Mouse (Mus musculus): ENCODE measurements at regions not wholly inside any gene's neighbourhood (a gene's known extent, or its start where the extent isn't known, plus 50 kb on each side); places are given as distances from the start of the nearest gene placed in this dataset.

GRCm38 (mm10) chr12:97918416-97918815 lies 340.8 kb downstream of the Galc start:
- no peak overlapping the region for H3K27ac ChIP-seq (ENCODE audit: low read depth, low read length)
- H3K4me1 ChIP-seq (ENCODE audit: control insufficient read depth, insufficient read depth, low read length) = no peaks in the 10 kb centered on the region; the same call in 1 of the 2 replicates
- no peak overlapping the region for H3K9ac ChIP-seq (replicated peaks; ENCODE audit: low read depth, low read length)
- no peaks in the 10 kb centered on the region for H3K27me3 ChIP-seq (ENCODE audit: control insufficient read depth, insufficient read depth, low read length)
- no peak overlapping the region for H3K4me2 ChIP-seq (ENCODE audit: low read depth, low read length)
- H3K9me3 ChIP-seq (ENCODE audit: control insufficient read depth, low read length) = no peaks in the 10 kb centered on the region
- no peak for ATAC-seq (ENCODE audit: low read depth)
- 93% methylated on average over 3 of the region's 3 CpGs for WGBS
- no peak overlapping the region for H3K4me3 ChIP-seq (ENCODE audit: low read depth, low read length)
- no peaks in the 10 kb centered on the region for H3K36me3 ChIP-seq (ENCODE audit: control insufficient read depth, insufficient read depth, low read length)

GRCm38 (mm10) chr12:97915026-97915425 lies 344.2 kb downstream of the Galc start:
- Histone ChIP-seq H3K4me1 (ENCODE audit: control insufficient read depth, insufficient read depth, low read length) (no peaks in the 10 kb centered on the region), H3K27me3 (ENCODE audit: control insufficient read depth, insufficient read depth, low read length) (no peaks in the 10 kb centered on the region), H3K4me2 (ENCODE audit: low read depth, low read length) (no peak overlapping the region), H3K9me3 (ENCODE audit: control insufficient read depth, low read length) (no peaks in the 10 kb centered on the region), H3K36me3 (ENCODE audit: control insufficient read depth, insufficient read depth, low read length) (no peaks in the 10 kb centered on the region), H3K4me3 (ENCODE audit: low read depth, low read length) (no peak overlapping the region), H3K27ac (ENCODE audit: low read depth, low read length) (no peak overlapping the region), H3K9ac (replicated peaks; ENCODE audit: low read depth, low read length) (no peak overlapping the region)
- 58% methylated on average over 4 of the region's 4 CpGs for WGBS
- ATAC-seq (ENCODE audit: low read depth) = no peak

- Histone ChIP-seq H3K4me2 (ENCODE audit: low read depth, low read length) (no peak overlapping the region), H3K36me3 (ENCODE audit: control insufficient read depth, insufficient read depth, low read length) (no peaks in the 10 kb centered on the region), H3K27me3 (ENCODE audit: control insufficient read depth, insufficient read depth, low read length) (no peaks in the 10 kb centered on the region), H3K4me1 (ENCODE audit: control insufficient read depth, insufficient read depth, low read length) (no peaks in the 10 kb centered on the region), H3K27ac (ENCODE audit: low read depth, low read length) (no peak overlapping the region), H3K9ac (replicated peaks; ENCODE audit: low read depth, low read length) (no peak overlapping the region), H3K9me3 (ENCODE audit: control insufficient read depth, low read length) (no peaks in the 10 kb centered on the region), H3K4me3 (ENCODE audit: low read depth, low read length) (no peak overlapping the region)
- ATAC-seq (ENCODE audit: low read depth) = no peak
- WGBS = 79% methylated on average over 1 of the region's 1 CpGs
Observed at GRCm38 (mm10) chr12:97912730-97913129, 346.5 kb downstream of the Galc start.

GRCm38 (mm10) chr12:97899266-97899665 lies 360.0 kb downstream of the Galc start:
- ATAC-seq (ENCODE audit: low read depth) = no peak
- H3K9me3 ChIP-seq (ENCODE audit: control insufficient read depth, low read length) = no peaks in the 10 kb centered on the region
- no peaks in the 10 kb centered on the region for H3K36me3 ChIP-seq (ENCODE audit: control insufficient read depth, insufficient read depth, low read length)
- H3K4me1 ChIP-seq (ENCODE audit: control insufficient read depth, insufficient read depth, low read length) = no peaks in the 10 kb centered on the region
- H3K27ac ChIP-seq (ENCODE audit: low read depth, low read length) = no peak overlapping the region
- 66% methylated on average over 5 of the region's 5 CpGs for WGBS
- no peak overlapping the region for H3K9ac ChIP-seq (replicated peaks; ENCODE audit: low read depth, low read length)
- H3K4me2 ChIP-seq (ENCODE audit: low read depth, low read length) = no peak overlapping the region
- H3K4me3 ChIP-seq (ENCODE audit: low read depth, low read length) = no peak overlapping the region
- no peaks in the 10 kb centered on the region for H3K27me3 ChIP-seq (ENCODE audit: control insufficient read depth, insufficient read depth, low read length)

- no peak for ATAC-seq (ENCODE audit: low read depth)
- no peaks in the 10 kb centered on the region for H3K9me3 ChIP-seq (ENCODE audit: control insufficient read depth, low read length)
- 88% methylated on average over 2 of the region's 2 CpGs for WGBS
- H3K9ac ChIP-seq (replicated peaks; ENCODE audit: low read depth, low read length) = no peak overlapping the region
- H3K36me3 ChIP-seq (ENCODE audit: control insufficient read depth, insufficient read depth, low read length) = no peaks in the 10 kb centered on the region
- no peak overlapping the region for H3K4me3 ChIP-seq (ENCODE audit: low read depth, low read length)
- H3K27ac ChIP-seq (ENCODE audit: low read depth, low read length) = no peak overlapping the region
- no peak overlapping the region for H3K4me2 ChIP-seq (ENCODE audit: low read depth, low read length)
- H3K27me3 ChIP-seq (ENCODE audit: control insufficient read depth, insufficient read depth, low read length) = no peaks in the 10 kb centered on the region
- no peaks in the 10 kb centered on the region for H3K4me1 ChIP-seq (ENCODE audit: control insufficient read depth, insufficient read depth, low read length)
Observed at GRCm38 (mm10) chr12:97898178-97898577, 361.1 kb downstream of the Galc start.

GRCm38 (mm10) chr12:97895981-97896380 lies 363.3 kb downstream of the Galc start:
- WGBS = 86% methylated on average over 2 of the region's 2 CpGs

GRCm38 (mm10) chr12:97888801-97889455 lies 370.3 kb downstream of the Galc start:
- Histone ChIP-seq H3K4me3 (ENCODE audit: low read depth, low read length) (no peak overlapping the region), H3K36me3 (ENCODE audit: control insufficient read depth, insufficient read depth, low read length) (no peaks in the 10 kb centered on the region), H3K4me2 (ENCODE audit: low read depth, low read length) (peak overlapping the region; percentile 30), H3K4me1 (ENCODE audit: control insufficient read depth, insufficient read depth, low read length) (no peaks in the 10 kb centered on the region), H3K27me3 (ENCODE audit: control insufficient read depth, insufficient read depth, low read length) (no peaks in the 10 kb centered on the region), H3K9me3 (ENCODE audit: control insufficient read depth, low read length) (no peaks in the 10 kb centered on the region), H3K27ac (ENCODE audit: low read depth, low read length) (no peak overlapping the region), H3K9ac (replicated peaks; ENCODE audit: low read depth, low read length) (0 out of 2 replicates have a peak overlapping the region, but pooled peaks have one; percentile 2)
- ATAC-seq (ENCODE audit: low read depth) = peak; percentile 65; the same call in 1 of the 2 replicates
- WGBS = 18% methylated on average over 12 of the region's 12 CpGs

More at GRCm38 (mm10) chr12:97895981-97896380, 363.3 kb downstream of the Galc start:
- Histone ChIP-seq H3K27ac (ENCODE audit: low read depth, low read length) (no peak overlapping the region), H3K9ac (replicated peaks; ENCODE audit: low read depth, low read length) (no peak overlapping the region), H3K4me2 (ENCODE audit: low read depth, low read length) (no peak overlapping the region), H3K4me1 (ENCODE audit: control insufficient read depth, insufficient read depth, low read length) (no peaks in the 10 kb centered on the region), H3K27me3 (ENCODE audit: control insufficient read depth, insufficient read depth, low read length) (no peaks in the 10 kb centered on the region), H3K4me3 (ENCODE audit: low read depth, low read length) (no peak overlapping the region), H3K9me3 (ENCODE audit: control insufficient read depth, low read length) (no peaks in the 10 kb centered on the region), H3K36me3 (ENCODE audit: control insufficient read depth, insufficient read depth, low read length) (no peaks in the 10 kb centered on the region)
- ATAC-seq (ENCODE audit: low read depth) = no peak

GRCm38 (mm10) chr12:97888291-97888800 lies 370.9 kb downstream of the Galc start:
- Histone ChIP-seq H3K27me3 (ENCODE audit: control insufficient read depth, insufficient read depth, low read length) (no peaks in the 10 kb centered on the region), H3K36me3 (ENCODE audit: control insufficient read depth, insufficient read depth, low read length) (no peaks in the 10 kb centered on the region), H3K27ac (ENCODE audit: low read depth, low read length) (no peak overlapping the region), H3K4me3 (ENCODE audit: low read depth, low read length) (no peak overlapping the region), H3K9ac (replicated peaks; ENCODE audit: low read depth, low read length) (no peak overlapping the region), H3K4me2 (ENCODE audit: low read depth, low read length) (no peak overlapping the region), H3K9me3 (ENCODE audit: control insufficient read depth, low read length) (no peaks in the 10 kb centered on the region), H3K4me1 (ENCODE audit: control insufficient read depth, insufficient read depth, low read length) (no peaks in the 10 kb centered on the region)
- no peak for ATAC-seq (ENCODE audit: low read depth)
- 27% methylated on average over 6 of the region's 6 CpGs for WGBS

- no peak overlapping the region for H3K27ac ChIP-seq (ENCODE audit: low read depth, low read length)
- ATAC-seq (ENCODE audit: low read depth) = no peak
- H3K4me3 ChIP-seq (ENCODE audit: low read depth, low read length) = no peak overlapping the region
- H3K27me3 ChIP-seq (ENCODE audit: control insufficient read depth, insufficient read depth, low read length) = no peaks in the 10 kb centered on the region
- H3K4me2 ChIP-seq (ENCODE audit: low read depth, low read length) = no peak overlapping the region
- no peaks in the 10 kb centered on the region for H3K4me1 ChIP-seq (ENCODE audit: control insufficient read depth, insufficient read depth, low read length)
- no peaks in the 10 kb centered on the region for H3K9me3 ChIP-seq (ENCODE audit: control insufficient read depth, low read length)
- no peaks in the 10 kb centered on the region for H3K36me3 ChIP-seq (ENCODE audit: control insufficient read depth, insufficient read depth, low read length)
- 73% methylated on average over 4 of the region's 4 CpGs for WGBS
- H3K9ac ChIP-seq (replicated peaks; ENCODE audit: low read depth, low read length) = no peak overlapping the region
Observed at GRCm38 (mm10) chr12:97882439-97882838, 376.8 kb downstream of the Galc start.
